Mouse (Mus musculus) bone marrow, adult 2 months (tissue): ENCODE results near the gene Cd44.

Experiments
- CTCF ChIP-seq: fragments of 200-500 bp; IDR thresholded peaks from 2 replicates; pipeline ENCODE4 v1.5.1; 2011; ENCODE audit warnings: low read length, control low read depth; ENCODE audit not compliant: control insufficient read depth, insufficient read depth
- POLR2A ChIP-seq: fragments of 200-500 bp; IDR thresholded peaks from 2 replicates; pipeline ENCODE4 v1.6.1; 2011; ENCODE audit warnings: low read depth, mild to moderate bottlenecking, control low read depth, low read length, borderline replicate concordance; ENCODE audit not compliant: control insufficient read depth

DNA sequence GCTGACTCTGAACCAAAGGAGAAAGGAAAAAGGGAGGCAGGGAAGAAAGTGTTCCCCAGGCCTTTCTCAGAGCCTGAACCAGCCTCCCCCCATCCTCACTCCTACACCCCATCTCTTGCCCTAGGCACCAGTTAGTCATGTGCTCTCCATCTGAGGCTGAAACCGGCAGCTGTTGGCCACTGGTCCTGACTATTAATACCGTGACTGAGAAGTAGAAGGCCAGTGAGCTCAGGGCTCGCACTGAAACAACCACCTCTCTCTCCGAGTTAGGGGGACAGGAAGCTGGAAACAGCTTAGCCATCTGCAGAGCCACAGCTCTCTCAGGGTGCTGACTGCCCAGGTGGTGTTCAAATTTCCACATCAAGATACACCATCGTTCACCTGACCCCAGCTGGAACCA, 13.2 kb upstream of the Cd44 start:
- TF ChIP-seq POLR2A (no peak), CTCF (no peak)
